Mouse (Mus musculus) lung, postnatal 25 days (tissue): Measurements from ENCODE around the gene Larp1b.

Experiments
- DNase-seq: peaks from one replicate; pipeline ENCODE4 v3.0.0; 2022; ENCODE audit warnings: low spot score

Gene Larp1b

DNA sequence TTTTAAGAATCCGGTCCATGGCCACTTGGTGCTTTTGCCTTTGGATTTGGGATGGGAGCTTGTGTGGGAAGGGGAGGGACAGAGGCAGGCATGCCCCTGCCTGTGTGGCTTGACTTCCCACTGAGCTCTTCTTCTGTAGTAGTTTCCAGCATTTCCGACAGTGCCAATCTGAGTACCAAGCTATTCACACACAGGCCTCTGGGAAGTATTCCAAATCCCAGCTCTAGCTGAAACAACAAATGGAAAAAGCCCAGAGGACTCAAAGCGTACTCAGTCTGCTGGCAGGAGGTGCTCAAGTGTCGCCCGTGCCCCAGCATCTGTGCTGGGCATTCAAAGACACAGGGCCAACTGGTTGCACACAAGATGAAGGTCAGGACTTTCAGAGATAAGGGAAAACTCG, 72.4 kb downstream of the Larp1b start:
- peak; percentile 9 for DNase-seq

- no peak for DNase-seq
These were observed 81.1 kb downstream of the Larp1b start for GRCm38 (mm10) chr3:41030705-41031104.

DNA sequence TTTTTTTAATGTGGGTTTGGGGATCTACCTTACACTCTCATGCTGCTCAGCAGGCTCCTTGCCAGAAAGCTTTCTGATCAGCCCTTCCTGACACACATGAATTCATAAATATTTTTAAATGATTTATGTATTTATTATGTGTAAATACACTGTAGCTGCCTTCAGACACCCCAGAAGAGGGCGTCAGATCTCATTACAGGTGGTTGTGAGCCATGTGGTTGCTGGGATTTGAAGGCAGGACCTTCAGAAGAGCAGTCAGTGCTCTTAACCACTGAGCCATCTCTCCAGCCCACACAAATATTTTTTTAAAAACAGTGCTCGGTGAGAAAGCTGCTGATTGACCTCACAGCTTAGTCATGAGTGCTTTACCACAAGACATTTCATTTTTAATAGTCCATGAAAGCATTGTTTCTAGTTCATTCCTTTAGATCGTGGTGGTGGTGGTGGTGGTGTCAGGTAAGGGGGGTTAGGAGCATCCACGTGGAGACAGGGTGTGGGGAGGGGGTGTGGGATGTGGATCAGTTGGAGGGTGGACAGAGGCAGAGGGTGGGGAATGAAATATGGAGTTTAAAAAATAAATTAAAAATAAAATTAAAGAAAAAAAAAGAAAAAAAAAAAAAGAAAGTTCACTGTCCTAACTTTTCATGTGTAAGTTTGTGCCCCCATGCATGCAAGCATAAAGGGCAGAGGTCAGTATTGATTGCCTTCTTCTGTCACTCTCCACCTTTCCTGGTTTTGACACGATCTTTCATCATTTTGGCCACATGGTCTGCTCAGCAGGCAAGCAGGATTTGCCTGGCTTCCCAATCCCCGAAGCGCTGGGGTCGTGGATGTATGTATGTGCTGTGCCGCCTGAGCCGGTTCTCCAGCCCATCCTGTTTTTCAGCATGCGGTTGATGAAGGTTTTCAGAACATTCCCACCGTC, 81.9 kb downstream of the Larp1b start:
- DNase-seq: no peak

- no peak for DNase-seq
These were observed 88.8 kb downstream of the Larp1b start for GRCm38 (mm10) chr3:41038297-41038916.

GRCm38 (mm10) chr3:41041241-41041640, 91.6 kb downstream of the Larp1b start:
- no peak for DNase-seq

DNA sequence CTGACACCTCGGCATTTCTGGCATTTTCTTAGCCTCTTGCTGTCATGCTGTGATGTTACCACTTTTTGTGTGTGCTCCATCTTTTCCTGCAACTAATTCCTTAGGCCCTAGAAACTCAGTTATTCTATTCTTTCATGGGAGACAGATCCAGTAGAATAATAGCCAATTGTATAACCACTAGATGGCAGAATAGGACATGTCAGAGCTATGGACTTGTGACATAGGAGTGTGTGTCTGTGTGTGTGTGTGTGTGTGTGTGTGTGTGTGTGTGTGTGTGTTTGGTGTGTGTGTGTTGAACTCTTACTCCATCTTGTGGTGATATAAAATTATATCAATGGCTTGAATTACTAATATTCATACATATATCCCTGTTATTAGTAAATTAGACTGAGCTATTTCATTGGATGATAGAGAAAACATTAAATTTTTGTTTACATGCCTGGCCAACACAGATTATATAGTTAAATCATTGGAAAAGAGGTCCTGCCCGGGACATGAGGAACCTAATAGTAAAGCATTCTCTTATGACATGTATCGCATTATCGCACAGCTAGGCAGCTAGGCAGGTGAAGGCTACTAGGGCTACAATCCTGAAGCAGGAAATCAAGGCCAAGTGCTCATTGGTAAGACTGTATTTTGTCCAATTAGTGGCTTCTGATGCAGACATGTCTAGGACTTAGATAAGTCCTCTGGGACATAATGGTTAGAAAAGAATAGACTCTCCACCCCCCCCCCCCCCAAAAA, 92.7 kb downstream of the Larp1b start:
- peak; percentile 38 for DNase-seq

DNA sequence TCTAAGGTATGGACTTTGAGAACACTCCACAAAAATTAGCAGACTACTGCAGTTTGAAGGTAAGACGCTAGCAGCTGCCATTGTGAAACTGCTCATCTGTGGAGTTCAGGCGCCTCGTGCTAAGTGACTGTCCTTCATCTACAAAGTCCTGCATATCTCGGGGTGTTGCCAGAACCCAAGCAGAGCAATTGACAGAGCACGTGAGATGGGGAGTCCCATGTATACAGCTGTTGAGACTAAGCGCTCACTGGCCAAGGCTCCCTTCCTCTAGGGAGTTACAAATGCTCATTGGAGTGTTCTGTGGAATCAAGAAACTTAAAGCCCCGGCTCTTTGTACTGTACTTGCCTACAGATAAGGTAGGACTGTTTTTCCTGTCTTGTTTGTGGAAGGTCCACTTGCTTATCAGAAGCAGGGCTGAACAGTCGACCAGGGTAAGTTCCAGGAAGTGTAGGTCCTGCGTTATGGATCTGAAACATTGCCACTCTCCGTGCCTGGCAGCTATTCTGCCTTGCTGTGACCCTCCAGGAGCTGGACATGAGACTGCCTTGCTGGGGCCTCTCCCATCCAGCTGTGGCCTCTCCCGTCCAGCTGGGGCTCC, 94.2 kb downstream of the Larp1b start:
- no peak for DNase-seq

- DNase-seq: no peak
These were observed 98.2 kb downstream of the Larp1b start for GRCm38 (mm10) chr3:41047838-41048237.

DNA sequence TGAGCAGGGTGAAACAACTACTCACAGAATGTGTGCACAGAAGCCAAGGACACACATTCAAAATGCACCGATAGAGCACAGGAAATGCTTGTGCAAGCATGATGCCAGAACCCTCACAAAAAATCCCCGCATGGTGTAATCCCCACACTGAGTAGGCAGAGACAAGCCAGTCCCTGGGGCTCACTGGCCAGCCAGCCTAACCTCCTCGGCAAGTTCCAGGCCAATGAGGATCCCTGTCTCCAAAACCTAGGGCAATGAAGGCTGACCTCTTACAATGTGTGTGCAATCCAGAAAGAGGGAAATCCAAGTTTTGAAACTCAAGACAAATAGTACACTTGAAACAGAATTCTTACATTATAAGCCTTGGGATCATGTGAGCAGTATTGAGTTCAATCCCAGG, 103.7 kb downstream of the Larp1b start:
- no peak for DNase-seq

GRCm38 (mm10) chr3:41058395-41058794, 108.8 kb downstream of the Larp1b start:
- peak; percentile 10 for DNase-seq

DNA sequence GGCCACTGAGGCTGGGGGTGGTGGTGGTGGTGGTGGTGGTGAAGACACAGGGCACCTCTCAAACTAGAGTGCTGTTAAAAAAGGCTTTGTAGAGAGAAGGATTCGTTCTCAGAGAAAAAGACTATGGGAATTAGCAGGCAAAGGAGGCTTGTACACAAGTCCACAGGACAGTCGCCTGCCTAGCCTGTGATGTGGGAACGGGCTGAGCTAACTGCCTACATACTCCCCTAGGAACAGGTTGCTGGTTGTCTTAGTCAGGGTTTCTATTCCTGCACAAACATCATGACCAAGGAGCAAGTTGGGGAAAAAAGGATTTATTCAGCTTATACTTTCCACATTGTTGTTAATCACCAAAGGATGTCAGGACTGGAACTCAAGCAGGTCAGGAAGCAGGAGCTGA, 109.6 kb downstream of the Larp1b start:
- DNase-seq: no peak

DNA sequence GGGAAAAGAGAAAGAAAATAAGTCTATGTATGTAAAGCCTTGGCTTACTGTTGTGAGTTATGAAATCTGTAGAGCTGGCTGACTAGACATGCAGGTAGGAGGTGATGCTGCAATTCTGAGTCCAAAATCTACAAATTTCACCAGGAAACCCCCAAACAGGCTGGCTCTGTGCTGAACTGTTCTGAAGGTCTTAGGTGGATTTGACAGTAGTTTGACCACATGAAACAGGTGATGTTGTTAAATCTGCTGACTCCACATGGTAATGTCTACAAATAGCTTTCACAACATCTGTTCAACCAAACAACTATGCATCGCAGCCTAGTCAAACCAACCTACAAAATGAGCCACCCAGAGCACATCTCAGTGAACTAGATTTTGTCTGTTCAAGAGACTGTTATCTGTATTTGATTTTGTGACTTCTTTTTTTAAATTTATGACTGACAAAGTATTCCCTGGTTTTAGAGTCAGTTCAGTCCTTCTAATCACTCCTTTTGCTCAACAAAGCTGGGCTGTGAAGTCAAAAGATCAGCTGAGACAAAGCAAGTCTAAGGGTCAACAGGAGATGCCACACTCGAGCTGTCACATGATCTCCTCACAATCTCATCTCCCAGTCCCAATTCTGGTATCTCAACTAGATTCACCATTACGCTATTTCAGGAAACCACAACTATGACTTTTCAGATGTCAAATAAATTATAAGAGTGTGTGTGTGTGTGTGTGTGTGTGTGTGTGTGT, 112.4 kb downstream of the Larp1b start:
- DNase-seq: no peak

- DNase-seq: no peak
These were observed 113.1 kb downstream of the Larp1b start for GRCm38 (mm10) chr3:41062758-41063157.

DNA sequence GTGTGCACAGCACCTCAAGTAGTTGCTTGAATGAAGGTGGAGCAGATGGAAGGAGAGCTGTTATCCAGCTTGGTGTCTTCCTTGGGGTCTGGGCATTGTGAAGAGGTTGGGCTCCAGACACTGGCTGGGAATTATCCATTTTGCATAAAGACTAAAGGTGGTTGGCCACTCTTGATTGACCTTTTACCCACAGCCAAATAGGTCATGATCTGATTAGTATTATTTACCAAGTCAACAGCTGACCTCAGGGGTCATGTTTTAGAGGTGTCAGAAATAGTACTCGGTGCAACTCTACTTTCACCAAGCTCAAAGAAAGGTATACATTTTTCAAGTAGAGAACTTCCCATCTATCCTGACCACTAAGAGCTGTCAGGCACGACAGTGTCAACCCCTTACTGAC, 115.7 kb downstream of the Larp1b start:
- DNase-seq: no peak

DNA sequence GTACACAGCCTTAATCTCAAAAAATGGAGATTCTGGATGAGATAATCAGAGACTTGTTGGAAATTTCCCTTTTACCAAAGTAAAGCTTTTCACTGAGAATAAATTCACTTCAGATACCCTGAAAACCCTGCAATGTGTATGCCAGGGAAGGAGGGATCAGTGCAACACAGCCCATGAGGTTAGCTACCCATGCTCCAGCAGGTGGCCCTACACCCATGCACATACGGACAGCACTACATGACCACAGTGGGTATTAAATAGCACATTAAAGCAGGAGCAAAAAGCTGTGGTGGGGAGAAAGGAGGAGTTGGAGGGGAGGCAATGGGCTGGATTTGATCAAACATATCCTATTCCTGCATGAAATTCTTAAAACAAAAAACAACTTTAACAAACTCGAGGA, 120.9 kb downstream of the Larp1b start:
- no peak for DNase-seq

DNA sequence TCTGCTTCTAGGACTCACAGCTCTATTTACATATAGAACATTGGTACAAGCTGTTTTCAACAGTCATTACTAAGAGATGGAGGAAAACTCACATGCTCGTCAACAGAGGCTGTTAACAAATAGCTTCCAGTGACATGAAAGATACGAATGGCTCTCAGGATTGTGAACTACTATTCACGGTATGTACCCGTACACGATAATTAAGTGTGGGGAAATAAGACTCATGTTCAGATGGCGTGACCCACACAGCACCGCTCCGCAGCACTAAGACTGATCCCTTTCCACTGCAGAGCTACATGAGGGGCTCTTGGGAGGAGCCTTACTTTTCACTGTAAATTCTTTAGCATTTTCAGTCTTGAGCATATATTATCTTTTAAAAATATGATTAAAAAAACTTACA, 125.7 kb downstream of the Larp1b start:
- no peak for DNase-seq

- no peak for DNase-seq
These were observed 129.0 kb downstream of the Larp1b start for GRCm38 (mm10) chr3:41078673-41079072.

- DNase-seq: no peak
These were observed 131.1 kb downstream of the Larp1b start for GRCm38 (mm10) chr3:41080724-41081123.

DNA sequence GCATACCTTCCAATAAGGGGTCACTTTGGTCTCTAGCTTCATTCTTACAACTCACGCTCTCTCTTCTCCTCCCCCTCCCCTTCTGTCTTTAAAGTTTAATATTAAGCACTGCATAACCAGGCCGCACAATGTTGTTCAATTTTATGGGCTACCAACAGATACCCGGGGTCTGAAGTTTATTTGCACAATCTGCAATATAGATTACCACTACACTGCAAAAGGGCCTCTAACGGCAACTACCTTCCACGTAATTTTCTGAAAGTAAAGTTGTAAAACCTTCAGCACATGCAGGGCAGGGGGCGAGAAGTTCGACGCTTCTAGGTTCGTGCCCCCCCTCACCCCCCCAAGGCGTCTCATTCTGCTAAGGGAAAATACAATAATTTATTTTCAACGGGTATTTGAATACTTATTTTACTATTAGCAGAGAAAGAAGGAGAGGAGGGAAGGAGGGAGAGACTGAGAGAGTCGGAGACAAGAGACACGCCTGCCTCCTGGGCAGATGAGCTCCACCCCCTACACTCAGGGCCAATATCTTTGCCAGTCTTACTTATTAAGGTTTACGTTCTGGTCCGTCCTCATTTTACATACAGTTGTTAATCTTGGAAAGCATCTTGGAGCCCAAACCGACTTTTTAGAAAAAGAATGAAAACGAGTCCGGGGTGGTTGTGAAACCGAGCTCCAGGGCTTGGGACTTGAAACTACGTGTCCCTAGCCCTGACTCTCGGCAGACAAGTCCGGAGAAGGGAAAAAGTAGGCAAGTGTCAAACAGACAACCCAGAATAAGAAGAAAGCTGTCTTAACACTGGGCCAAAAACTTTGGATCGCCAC, 132.1 kb downstream of the Larp1b start:
- DNase-seq: peak; percentile 12

DNA sequence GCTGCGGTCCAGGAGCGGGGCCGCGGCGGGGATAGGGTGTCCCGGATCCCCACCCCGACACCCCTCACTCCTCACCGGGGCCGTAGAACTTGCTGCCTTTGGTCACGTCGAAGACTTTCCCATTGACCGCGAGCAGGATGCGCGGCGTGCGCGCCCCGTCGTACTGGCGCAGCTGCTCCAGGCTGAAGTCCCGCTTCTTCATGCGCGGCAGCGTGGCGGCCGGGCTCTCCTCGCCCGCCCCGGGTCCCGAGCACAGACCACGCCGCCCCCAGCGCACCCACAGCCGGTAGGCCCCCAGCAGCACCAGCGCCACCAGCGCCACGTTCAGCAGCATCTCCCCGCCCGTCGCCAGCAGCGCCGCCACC, 132.9 kb downstream of the Larp1b start:
- DNase-seq: peak; percentile 3
